Mouse (Mus musculus) retina, postnatal 7 days (tissue): Measurements from ENCODE around the gene Bud23.

Experiments used
- DNase-seq: peaks from one replicate; pipeline ENCODE4 v3.0.0-alpha.2; 2012; ENCODE audit warnings: low read depth, low spot score

The Bud23 gene

GRCm38 (mm10) chr5:135023344-135024173, 41.2 kb downstream of the Bud23 start, which contains the start of gene Stx1a:
Gene Stx1a, plus strand, starts transcription at chr5:135023482.
- DNase-seq = peak; percentile 60

DNA sequence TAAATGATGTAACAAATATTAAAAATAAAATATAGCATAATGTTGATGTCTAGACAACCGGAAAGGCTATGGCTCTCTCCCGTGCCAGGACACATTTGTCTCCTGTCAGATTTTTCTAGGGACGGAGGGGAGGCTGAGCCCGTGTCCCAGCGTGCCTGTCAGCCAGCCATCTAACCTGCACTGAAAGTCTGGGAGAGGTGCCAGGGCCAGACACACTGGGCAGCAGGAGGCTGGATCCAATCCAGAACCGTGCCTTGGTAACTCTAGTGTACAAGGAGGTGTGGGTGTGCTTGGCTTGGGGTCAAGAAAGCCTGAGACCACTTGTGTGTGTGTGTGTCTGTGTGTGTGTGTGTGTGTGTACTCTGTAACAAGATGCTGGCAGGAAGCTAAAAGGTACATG, 42.9 kb downstream of the Bud23 start:
- DNase-seq = no peak

DNA sequence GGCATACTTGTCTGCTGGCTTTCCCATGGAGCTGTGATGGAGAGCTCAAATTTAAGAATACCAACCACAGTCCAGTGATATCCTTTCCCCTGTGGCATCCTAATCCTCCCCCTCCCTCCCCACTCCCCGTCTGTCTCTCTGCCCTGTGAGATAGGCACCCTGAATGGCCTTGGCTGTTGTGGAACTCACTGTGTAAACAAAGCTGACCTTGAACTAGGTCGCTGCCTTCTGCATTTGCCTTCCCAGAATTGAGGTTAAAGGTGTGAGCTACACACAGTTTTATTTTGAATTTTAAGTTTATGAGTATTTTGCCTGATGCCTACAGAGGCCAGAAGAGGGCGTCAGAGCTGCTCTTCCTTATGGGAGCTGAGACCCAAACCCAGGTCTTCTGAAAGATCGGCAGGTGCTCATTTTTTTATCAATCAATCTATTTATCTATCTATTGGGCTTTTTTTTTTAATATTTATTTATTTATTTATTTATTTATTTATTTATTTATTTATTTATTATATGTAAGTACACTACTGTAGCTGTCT, 48.5 kb downstream of the Bud23 start:
- DNase-seq = no peak

DNA sequence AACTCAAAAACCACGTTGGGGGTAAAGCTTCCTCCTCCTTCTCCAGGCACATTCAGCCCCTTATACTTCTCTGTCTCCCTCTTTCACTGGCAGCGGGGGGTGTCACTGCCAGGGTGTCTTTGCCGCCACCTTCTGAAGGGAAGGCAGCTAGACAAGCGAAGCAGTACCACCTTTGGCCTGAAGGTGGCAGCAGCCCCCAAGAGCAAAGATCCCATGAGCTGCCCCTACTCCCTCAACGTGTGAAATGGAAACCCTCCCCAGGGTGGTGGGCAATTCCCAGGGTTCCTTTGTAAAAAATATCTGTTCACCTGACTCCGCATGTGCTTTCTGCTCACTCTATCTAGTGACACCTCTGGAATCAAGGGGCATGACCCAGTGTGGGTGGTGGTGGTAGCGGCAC, 49.3 kb downstream of the Bud23 start:
- DNase-seq = peak; percentile 80

- peak; percentile 59 for DNase-seq
These were observed 51.9 kb downstream of the Bud23 start for GRCm38 (mm10) chr5:135012671-135013441.

GRCm38 (mm10) chr5:135011809-135012613, 52.7 kb downstream of the Bud23 start:
- no peak for DNase-seq

DNA sequence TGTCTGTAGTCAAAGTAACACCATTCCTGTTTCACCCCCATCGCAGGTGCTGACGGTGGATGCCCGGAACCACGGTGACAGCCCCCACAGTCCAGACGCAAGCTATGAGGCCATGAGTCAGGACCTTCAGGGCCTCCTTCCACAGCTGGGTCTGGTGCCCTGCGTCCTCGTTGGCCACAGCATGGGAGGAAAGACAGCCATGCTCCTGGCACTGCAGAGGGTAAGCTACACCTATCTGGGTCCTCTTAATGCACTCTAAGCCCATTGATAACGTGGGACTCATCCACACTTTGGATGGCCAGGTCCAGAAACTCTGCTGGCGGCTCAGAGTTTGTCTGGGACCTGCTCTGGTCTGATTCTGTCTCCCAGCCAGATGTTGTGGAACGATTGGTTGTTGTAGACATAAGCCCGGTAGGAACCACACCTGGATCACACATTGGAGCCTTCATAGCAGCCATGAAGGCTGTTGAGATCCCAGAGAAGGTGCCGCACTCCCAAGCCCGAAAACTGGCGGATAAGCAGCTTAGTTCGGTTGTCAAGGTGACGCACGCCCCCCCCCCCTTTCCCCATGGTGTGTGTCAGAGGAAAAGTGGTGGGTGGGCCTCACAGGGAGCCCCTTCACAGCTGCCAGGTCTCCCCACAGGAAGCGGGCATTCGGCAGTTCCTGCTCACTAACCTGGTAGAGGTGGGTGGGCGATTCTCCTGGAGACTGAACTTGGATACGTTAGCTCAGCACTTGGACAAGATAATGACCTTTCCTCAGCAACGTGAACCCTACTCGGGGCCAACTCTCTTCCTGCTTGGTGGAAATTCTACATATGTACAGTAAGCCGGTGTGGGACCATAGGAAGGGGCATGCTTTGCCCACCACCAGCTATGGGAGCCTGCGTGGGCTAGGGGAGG, 53.7 kb downstream of the Bud23 start:
- DNase-seq = no peak

DNA sequence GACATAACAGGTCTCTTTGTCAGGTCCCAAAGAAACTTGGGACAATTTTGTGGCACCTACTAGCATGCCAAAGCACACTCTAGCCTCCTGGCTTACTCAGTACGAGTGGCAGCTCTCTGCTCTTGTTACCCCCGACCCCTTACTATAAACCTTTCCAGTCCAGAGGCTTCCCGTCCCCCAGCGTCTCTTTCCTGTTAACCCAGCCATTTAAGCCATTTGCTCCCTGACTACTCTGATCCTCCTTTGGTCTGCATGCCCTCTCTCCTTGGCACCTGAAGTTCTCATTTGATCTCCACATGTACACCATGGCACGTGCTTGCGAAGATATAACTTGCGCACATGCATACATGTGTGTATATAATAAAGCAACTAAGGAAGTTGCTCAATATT, 54.4 kb downstream of the Bud23 start:
- no peak for DNase-seq

DNA sequence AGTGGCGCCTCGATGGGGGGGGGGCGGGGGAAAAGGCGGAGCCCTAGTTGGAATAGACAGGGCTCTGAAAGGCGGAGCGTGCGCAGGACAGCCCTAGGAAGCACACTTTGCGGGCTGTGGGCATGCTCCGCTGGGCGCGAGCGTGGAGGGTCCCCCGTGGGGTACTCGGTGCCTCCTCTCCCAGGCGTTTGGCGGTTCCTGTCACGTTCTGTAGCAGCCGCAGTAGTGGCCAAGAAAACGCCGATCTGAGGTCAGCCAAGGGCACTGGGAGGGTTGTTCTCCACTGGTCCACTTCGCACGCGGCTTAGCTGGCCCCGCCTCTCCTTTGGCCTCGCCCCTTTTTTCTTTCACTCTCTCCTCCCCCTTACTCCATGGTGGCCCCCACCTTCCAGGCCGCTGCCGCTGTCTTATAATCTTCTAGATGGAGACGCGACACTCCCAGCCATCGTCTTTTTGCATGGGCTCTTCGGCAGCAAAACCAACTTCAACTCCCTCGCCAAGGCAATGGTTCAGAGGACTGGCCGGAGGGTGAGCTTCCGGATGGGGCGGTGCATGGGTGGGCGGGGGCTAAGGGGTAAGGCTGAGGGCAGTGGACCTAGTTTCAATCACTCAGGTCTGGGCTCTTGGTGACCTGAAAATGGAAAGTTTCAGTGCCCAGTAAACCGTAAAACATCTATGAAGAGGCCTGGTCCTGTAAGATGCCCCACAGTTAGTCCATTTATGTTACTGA, 55.0 kb downstream of the Bud23 start:
- DNase-seq = peak; percentile 78

- peak; percentile 98 for DNase-seq
These were observed 55.8 kb downstream of the Bud23 start, which contains the start of gene Abhd11 for GRCm38 (mm10) chr5:135008671-135009589. Gene Abhd11, plus strand, starts transcription at chr5:135009152.

DNA sequence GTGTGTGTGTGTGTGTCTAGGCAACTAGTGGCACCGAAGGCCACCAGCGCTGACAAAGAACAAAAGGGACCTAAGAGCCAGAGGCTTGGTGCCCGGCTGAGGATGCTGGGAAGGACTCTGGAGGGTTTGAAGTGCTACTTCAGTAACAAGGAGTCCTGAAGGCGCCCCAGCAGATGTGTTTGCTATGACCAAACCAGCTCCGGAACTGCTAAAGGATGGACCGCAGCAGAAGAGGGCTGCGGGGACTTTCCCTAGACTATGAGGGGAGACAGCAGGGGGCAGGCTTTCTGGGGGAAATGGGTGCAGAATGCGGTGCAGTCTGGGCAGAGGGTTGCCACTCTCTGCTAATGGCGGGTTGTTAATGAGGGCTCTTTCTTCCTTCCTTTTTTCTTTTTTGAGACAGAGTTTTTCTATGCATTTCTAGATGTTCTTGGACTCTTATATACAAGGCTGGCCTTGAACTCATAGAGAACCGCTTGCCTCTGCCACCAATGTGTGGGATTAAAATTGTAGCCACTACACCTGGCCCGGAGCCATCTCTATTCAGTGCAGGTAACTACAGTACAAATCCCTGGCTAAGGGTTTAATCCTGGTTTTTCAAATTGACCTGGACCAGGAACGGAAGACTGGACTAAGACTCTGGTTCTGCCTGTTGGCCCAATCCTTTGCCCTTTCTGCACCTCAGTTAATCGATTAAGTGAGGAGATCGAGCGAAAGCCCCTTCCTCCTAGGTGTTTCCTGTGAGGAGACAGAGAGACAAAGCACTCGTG, 56.8 kb downstream of the Bud23 start:
- no peak for DNase-seq
